Mouse (Mus musculus): ENCODE data around the gene Khdc4.
A peak's percentile ranks its signal among the peaks of the same experiment; 100 is the strongest.
"Not testable (repeated sequence)": the region's sequence is repeated elsewhere in the genome, so short reads cannot be mapped to it uniquely, and the experiment has no call there.

The Khdc4 gene

DNA sequence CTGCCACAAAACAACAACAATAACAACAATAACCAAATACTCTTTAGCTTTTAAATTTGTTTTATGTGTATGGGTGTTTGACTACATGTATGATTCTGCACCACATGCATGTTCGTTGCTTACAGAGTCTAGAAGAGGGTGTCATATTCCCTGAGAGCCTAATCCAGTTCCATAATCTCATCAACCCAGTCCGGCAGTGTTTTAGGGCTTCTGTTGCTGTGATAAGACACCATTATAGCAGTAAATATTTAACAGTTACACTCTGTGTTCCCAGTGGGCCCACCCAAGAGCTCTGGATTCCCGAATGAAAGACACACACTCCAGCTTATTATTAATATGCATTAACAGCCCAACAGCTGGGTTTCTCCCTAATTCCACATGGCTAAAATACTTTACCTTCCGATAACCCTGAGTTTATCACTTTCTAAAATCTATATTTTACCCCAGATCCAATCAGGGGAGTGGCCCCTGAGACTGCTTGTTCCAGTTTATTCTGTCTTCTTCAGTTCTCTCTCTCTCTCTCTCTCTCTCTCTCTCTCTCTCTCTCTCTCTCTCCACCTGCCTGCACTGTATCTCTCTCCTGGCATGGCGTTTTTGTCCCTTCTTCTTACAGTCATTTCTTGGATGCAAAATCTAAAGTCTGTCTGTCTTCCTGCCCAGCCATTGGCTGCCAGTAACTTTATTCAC, 27.0 kb upstream of the Khdc4 start:
- no peak for DNase-seq

GRCm38 (mm10) chr3:88659798-88660197, 25.8 kb upstream of the Khdc4 start:
- DNase-seq, result no peak

DNA sequence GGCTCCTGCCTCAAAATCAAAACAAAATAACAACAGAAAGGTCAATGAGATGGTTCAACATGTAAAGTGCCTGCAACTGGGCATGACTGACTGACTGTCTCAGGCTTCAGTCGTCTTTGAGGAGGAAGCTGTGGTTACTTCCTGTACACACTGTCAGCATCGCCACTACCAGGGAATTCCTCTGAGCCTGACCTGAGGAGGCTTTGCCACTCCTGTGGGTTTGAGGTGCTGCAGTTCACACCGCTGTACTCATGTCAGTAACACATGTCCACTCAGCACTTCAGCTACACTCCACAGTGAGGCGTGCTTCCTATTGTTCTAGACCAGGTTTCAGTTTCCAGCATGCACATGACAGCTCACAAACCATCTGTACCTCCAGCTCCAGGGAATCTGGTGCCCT, 21.5 kb upstream of the Khdc4 start:
- DNase-seq, result peak; percentile 18 to 41

DNA sequence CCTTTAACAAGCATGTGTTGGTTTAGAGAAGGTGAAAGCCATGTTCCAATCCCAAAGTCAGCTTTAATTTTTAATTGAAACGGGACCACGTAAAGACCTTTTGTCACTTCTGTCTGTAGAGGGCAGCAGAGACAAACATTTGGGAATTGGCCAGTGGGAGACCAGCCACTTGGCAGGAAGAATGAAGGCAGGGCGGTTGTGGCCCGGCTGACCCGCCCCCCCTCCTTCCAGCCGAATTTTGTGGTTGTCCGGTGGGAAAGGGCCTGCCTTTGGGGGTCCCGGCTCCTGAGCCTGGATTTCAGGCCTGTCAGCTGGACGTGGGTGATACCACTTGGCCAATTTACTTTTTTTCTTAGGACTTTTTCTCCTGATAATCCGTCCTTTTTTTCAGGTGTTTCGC, 8.2 kb upstream of the Khdc4 start:
- DNase-seq, result peak in 1 of 2 experiments; percentile 45

DNA sequence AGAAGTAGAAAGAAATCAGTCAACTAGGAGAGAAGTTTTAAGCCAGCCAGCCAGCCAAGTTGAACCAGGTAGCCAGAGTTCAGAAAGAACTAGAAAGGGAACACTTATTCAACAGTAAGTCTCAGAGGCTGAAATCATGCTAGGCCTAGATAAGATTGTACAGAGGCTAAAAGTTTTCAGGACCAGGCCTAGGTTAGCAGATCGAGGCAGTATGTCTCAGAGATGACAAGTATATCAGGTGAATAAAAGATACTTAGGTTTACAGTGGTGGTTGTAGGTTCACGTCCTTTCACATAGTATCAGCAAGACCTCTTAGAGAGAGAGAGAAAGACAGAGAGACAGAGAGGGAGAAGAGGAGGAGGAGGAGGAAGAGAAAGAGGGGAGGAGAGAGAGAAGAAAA, 1.8 kb upstream of the Khdc4 start:
- DNase-seq, result no peak

GRCm38 (mm10) chr3:88684236-88684979, 1.2 kb upstream of the Khdc4 start:
- DNase-seq, result no peak

DNA sequence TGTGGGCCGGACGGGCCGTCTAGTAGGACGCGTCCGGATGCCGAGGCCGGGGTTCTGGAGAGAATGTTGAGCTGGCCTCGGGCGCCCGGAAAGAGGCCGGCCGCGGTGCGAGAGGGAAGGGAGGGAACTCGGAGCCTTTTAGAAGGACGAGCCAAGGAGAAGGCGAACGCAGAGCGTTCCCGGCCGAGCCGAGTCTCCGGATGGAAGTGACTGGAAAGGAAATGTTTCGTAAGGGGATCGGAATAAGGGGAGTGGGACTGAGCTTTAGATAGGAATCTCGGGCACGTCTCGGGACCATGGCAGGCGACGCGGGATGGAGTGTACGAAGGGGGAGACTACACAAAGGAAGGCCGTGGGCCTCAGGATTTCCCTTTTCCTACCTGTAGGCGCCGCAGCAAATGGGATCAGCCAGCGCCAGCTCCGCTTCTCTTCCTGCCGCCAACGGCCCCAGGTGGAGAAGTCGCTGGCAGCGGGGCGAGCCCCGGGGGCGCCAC, 402 bp downstream of the Khdc4 start:
- no peak for DNase-seq

DNA sequence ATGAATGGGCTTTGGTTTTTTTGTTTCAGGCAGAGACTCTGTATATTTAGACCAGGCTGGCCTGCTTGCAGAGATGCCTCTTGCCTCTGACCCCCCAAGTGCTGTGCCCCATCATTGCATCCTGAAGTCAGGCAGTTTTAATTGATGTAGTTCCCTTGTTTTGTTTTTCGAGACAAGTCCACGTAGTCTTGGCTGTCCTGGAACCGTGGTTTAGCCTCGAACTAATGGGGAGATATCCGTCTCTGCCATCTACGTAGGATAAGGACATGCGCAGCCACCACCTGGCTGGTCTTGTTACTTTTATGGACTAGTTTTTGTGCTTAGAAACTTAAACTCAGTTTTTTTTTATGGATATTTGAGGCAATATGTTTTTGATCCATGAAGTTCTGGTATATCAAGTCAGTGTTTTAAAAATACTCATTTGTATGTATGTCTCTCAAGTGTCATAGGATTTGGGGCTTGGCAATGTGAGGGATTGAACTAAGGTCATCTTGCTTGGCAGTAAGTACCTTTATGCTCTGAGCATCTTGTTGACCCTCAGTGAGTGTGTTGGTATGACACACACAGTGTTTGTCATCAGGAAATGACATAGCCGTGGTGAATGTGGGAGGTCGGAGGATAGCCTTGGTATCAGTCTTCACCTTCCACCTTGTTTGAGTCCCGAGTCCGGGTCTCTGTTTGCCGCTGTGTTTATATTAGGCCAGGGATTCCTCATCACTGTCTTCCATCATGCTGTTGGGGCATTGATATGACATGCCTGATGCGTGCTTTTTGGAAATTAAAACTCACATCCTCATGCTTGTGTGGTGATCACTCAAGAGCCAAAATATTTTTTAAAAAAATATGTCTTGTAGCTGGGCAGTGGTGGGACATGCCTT, 1.4 kb downstream of the Khdc4 start:
- DNase-seq, result no peak

- DNase-seq, result no peak
Observed at GRCm38 (mm10) chr3:88689079-88689478, 3.5 kb downstream of the Khdc4 start.

GRCm38 (mm10) chr3:88695545-88695944, 9.9 kb downstream of the Khdc4 start:
- no peak for DNase-seq

- DNase-seq, result no peak
Observed at GRCm38 (mm10) chr3:88698051-88698450, 12.4 kb downstream of the Khdc4 start.

GRCm38 (mm10) chr3:88698834-88699233, 13.2 kb downstream of the Khdc4 start:
- no peak for DNase-seq

DNA sequence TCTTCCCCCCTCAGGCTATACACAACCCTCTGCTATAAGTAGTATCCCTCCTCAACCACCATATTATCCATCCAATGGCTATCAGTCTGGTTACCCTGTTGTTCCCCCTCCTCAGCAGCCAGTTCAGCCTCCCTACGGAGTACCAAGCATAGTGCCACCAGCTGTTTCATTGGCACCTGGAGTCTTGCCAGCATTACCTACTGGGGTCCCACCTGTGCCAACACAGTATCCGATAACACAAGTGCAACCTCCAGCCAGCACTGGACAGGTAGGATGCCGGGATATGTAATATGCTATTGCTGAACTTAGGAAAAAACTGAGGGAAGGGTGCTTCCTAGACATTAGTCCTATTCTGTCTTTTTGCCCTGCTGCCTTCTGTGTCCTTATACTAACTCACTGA, 14.6 kb downstream of the Khdc4 start:
- DNase-seq, result no peak

- no peak for DNase-seq
Observed at GRCm38 (mm10) chr3:88701222-88701621, 15.6 kb downstream of the Khdc4 start.

DNA sequence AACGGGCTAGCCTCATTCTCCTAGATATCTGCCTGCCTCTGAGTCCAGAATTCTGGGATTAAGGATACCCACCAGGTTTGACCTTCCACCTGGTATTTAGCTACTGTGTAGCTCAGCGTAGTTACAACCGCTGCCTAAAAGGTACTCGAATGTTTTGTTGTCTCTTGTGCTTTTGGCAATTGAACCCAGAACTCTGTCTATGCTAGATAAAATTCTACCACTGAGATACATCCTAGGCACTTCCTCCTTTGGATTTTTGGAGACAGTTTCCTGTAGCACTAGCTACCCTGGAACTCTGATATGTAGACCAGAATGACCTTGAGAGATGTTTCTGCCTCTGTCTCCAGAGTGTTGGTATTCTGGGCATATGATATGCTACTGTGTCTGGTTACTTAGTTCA, 28.1 kb downstream of the Khdc4 start:
- DNase-seq, result no peak

- no peak for DNase-seq
Observed at GRCm38 (mm10) chr3:88714725-88715124, 29.1 kb downstream of the Khdc4 start.

GRCm38 (mm10) chr3:88715716-88716115, 30.1 kb downstream of the Khdc4 start:
- not testable (repeated sequence) for DNase-seq

DNA sequence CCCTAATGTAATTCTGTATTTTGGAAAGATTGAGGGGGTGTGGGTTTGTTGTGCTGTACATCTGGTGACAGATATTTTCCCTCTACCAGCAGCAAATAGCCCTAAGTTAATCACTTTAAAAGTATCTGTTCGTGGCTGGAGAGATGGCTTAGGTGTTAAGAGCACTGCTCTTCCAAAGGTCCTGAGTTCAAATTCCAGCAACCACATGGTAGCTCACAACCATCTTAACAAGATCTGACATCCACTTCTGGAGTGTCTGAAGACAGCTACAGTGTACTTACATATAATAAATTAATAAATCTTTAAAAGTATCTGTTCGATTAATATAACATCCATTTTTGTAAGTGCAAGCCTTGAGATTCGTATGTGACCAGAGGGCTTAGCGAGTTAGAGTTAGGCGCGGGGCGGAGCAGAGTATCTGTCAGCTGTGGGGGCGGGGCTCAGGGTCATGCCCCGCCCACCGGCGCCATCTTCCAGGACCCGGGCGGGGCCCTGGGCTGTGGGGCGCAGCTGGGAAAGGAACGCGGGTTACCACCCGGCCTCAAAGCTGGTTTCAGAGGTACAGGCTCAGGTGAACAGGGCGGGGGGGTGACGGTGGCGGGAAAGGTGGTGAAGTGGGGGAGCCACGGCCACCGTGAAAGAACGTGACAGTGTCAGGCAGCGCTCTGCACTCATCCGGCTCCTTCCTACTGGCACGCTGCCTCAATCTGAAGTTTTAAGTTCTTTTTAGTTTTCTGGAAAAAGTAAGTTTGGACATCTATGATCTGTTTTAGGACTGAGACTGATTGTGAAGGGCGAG, 31.0 kb downstream of the Khdc4 start, which contains the start of gene Rit1:
TSS of gene Rit1 (plus strand) at position 440 of the 799 bp plus-strand sequence.
- DNase-seq, result peak; percentile 76 to 86

DNA sequence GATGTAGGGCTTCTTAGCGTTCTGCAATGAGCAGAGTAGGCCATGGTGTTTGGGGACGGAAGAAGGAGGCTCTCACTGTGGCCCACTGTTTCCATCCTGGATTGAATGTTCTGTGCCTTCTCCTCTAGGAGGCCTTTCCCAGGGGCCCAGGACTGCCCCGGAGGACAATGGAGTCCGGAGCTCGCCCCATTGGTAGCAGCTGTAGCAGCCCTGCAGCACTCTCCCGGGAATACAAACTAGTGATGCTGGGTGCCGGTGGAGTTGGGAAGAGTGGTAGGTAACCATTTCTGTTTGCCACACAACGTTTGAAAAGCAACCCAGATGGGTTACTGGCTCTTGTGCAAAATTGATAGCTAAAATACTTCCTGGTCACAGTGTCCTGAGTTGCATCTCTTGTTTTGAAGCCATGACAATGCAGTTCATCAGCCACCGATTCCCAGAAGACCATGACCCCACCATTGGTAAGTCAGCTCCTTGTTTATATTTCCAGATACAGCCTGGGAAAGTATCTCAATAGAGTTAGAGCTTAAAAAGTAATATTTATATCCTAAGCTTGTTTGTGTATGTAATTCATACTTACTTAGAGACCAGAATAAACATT, 31.7 kb downstream of the Khdc4 start:
- DNase-seq, result peak in 1 of 2 experiments; percentile 10

- no peak for DNase-seq
Observed at GRCm38 (mm10) chr3:88717831-88718230, 32.2 kb downstream of the Khdc4 start.

DNA sequence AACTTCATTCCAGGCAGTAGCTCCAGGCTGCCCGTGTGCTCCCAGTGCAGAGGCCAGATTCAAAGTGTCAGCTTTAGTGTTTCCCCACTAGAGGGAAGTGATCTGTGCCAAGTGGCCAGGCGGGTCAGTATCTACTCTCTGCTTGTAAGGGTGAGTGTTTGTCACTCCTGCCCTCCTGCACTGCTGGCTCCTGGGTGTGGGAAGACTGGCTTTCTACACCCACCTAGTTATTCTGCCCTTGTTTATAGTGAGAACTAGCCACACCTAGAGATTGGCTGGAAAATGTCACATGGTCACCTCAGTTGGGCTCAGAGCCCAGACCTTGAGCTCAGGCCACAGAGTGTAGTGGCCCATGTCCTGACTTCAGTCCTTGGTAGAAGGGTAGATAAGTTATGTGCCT, 33.5 kb downstream of the Khdc4 start:
- no peak for DNase-seq

- DNase-seq, result no peak
Observed at GRCm38 (mm10) chr3:88736556-88736955, 51.0 kb downstream of the Khdc4 start.

Measured in spleen, adult 18-20 months (tissue).